Mouse (Mus musculus) left cerebral cortex, adult 8-10 months (tissue): ENCODE results near the gene Slc29a2. TPM values are rescaled to one million over a fixed set of nuclear protein-coding genes. Genes with fewer than 3 reads are reported as not detected.

Source experiments
- DNase-seq, 2 experiments: peaks; one replicate each; pipeline ENCODE4 v3.0.0; 2022; ENCODE audit warnings: low spot score in 2 of 2
- total RNA-seq, 4 experiments: library from RNA; stranded (reverse); gene quantifications; 2 replicates each; pipeline ENCODE4 v1.2.4; 2022

Slc29a2 gene
- total RNA-seq, 4 experiments from 2014 or later, result 11.6 to 17.6 (median 13.5) TPM

GRCm38 (mm10) chr19:5032686-5033085, 9.0 kb downstream of the Slc29a2 start:
- DNase-seq, result no peak

GRCm38 (mm10) chr19:5036577-5036976, 12.9 kb downstream of the Slc29a2 start:
- DNase-seq, result no peak

GRCm38 (mm10) chr19:5037678-5038571, 14.3 kb downstream of the Slc29a2 start:
- peak in 1 of 2 experiments; percentile 95 for DNase-seq

- peak; percentile 70 to 89 for DNase-seq
These were observed 15.1 kb downstream of the Slc29a2 start, which contains the start of the genes B4gat1 and AC124502.3 for GRCm38 (mm10) chr19:5038709-5039156. Gene B4gat1, plus strand, starts transcription at chr19:5038826. Gene AC124502.3, plus strand, starts transcription at chr19:5038891.

- DNase-seq, result peak in 1 of 2 experiments; percentile 28
These were observed 15.8 kb downstream of the Slc29a2 start for GRCm38 (mm10) chr19:5039301-5040114.

- peak; percentile 89 to 92 for DNase-seq
These were observed 17.3 kb downstream of the Slc29a2 start, which contains the start of gene Brms1 for GRCm38 (mm10) chr19:5040862-5041523. Gene Brms1, plus strand, starts transcription at chr19:5041354.

GRCm38 (mm10) chr19:5041588-5041987, 17.9 kb downstream of the Slc29a2 start:
- no peak for DNase-seq

GRCm38 (mm10) chr19:5045531-5045930, 21.9 kb downstream of the Slc29a2 start:
- no peak for DNase-seq

GRCm38 (mm10) chr19:5048138-5049056, 24.7 kb downstream of the Slc29a2 start:
- DNase-seq, result peak; percentile 59 to 83

GRCm38 (mm10) chr19:5049325-5049724, 25.7 kb downstream of the Slc29a2 start:
- DNase-seq, result no peak

GRCm38 (mm10) chr19:5050047-5050905, 26.6 kb downstream of the Slc29a2 start, which contains the start of gene Rin1:
Gene Rin1, plus strand, starts transcription at chr19:5050481.
- DNase-seq, result peak; percentile 64 to 90

GRCm38 (mm10) chr19:5051031-5051430, 27.4 kb downstream of the Slc29a2 start:
- no peak for DNase-seq

- peak in 1 of 2 experiments; percentile 32 for DNase-seq
These were observed 27.9 kb downstream of the Slc29a2 start for GRCm38 (mm10) chr19:5051515-5051914.

- peak; percentile 29 to 69 for DNase-seq
These were observed 28.6 kb downstream of the Slc29a2 start for GRCm38 (mm10) chr19:5052166-5052822.

- DNase-seq, result no peak
These were observed 29.2 kb downstream of the Slc29a2 start for GRCm38 (mm10) chr19:5052853-5053252.

- DNase-seq, result peak in 1 of 2 experiments; percentile 46
These were observed 30.2 kb downstream of the Slc29a2 start for GRCm38 (mm10) chr19:5053909-5054308.

GRCm38 (mm10) chr19:5056251-5056650, 32.6 kb downstream of the Slc29a2 start:
- DNase-seq, result peak in 1 of 2 experiments; percentile 30
